Mouse (Mus musculus): ENCODE measurements around the gene Pla2g1b. TPM values are rescaled to one million over a fixed set of nuclear protein-coding genes. Genes with fewer than 3 reads are reported as not detected.
A peak's percentile ranks its signal among the peaks of the same experiment; 100 is the strongest.
"Not testable (repeated sequence)": the region's sequence is repeated elsewhere in the genome, so short reads cannot be mapped to it uniquely, and the experiment has no call there.

The Pla2g1b gene
- total RNA-seq, 2 experiments from 2014 or later = not detected

- DNase-seq = no peak
Measured at GRCm38 (mm10) chr5:115507267-115507980, 41.4 kb downstream of the Pla2g1b start.

GRCm38 (mm10) chr5:115507981-115508858, 42.2 kb downstream of the Pla2g1b start:
- no peak for DNase-seq

GRCm38 (mm10) chr5:115508859-115509147, 42.7 kb downstream of the Pla2g1b start:
- no peak for DNase-seq

- DNase-seq = no peak
Measured at GRCm38 (mm10) chr5:115509321-115509761, 43.3 kb downstream of the Pla2g1b start.

GRCm38 (mm10) chr5:115509790-115510689, 44.0 kb downstream of the Pla2g1b start:
- no peak for DNase-seq

GRCm38 (mm10) chr5:115512375-115512774, 46.3 kb downstream of the Pla2g1b start:
- no peak for DNase-seq

- no peak for DNase-seq
Measured at GRCm38 (mm10) chr5:115513246-115513645, 47.2 kb downstream of the Pla2g1b start.

GRCm38 (mm10) chr5:115513721-115514120, 47.7 kb downstream of the Pla2g1b start:
- DNase-seq = no peak

- no peak for DNase-seq
Measured at GRCm38 (mm10) chr5:115514346-115514745, 48.3 kb downstream of the Pla2g1b start.

- no peak for DNase-seq
Measured at GRCm38 (mm10) chr5:115514896-115515587, 49.0 kb downstream of the Pla2g1b start.

- DNase-seq = peak; percentile 19
Measured at GRCm38 (mm10) chr5:115516081-115516907, 50.2 kb downstream of the Pla2g1b start.

GRCm38 (mm10) chr5:115516908-115517307, 50.8 kb downstream of the Pla2g1b start:
- no peak for DNase-seq

- no peak for DNase-seq
Measured at GRCm38 (mm10) chr5:115517501-115517900, 51.4 kb downstream of the Pla2g1b start.

- DNase-seq = not testable (repeated sequence)
Measured at GRCm38 (mm10) chr5:115518214-115518613, 52.2 kb downstream of the Pla2g1b start.

GRCm38 (mm10) chr5:115520325-115520869, 54.3 kb downstream of the Pla2g1b start:
- peak; percentile 47 for DNase-seq

GRCm38 (mm10) chr5:115521553-115522461, 55.7 kb downstream of the Pla2g1b start:
- DNase-seq = peak; percentile 27

- no peak for DNase-seq
Measured at GRCm38 (mm10) chr5:115522531-115522930, 56.5 kb downstream of the Pla2g1b start.

GRCm38 (mm10) chr5:115522981-115523499, 57.0 kb downstream of the Pla2g1b start:
- DNase-seq = no peak

- peak; percentile 43 for DNase-seq
Measured at GRCm38 (mm10) chr5:115523971-115524370, 57.9 kb downstream of the Pla2g1b start.

Measured in gastrocnemius, postnatal 10 days (tissue).